Mouse (Mus musculus) heart, embryonic 11.5 days (tissue): ENCODE results near the gene Olfr638. TPM values are rescaled to one million over a fixed set of nuclear protein-coding genes. Genes with fewer than 3 reads are reported as not detected.

Source experiments
- ATAC-seq: fragments of 200-750 bp; cut with Nextera tagmentation; replicated peaks from 2 replicates; pipeline ENCODE4 v1.8.0; 2017; ENCODE audit warnings: moderate library complexity; ENCODE audit not compliant: insufficient number of reproducible peaks, low FRiP score, low TSS enrichment
- H3K27ac ChIP-seq: fragments of 300-500 bp; sonication (generic); 2 replicates; pipeline ENCODE4 v1.5.1; 2014; ENCODE audit warnings: mild to moderate bottlenecking, low read depth, low read length
- H3K27me3 ChIP-seq: fragments of 300-500 bp; sonication (generic); 2 replicates; pipeline ENCODE4 v1.6.1; 2014; ENCODE audit warnings: mild to moderate bottlenecking, low read length, mixed read lengths; ENCODE audit not compliant: control insufficient read depth, insufficient read depth
- H3K36me3 ChIP-seq: fragments of 300-500 bp; sonication (generic); 2 replicates; pipeline ENCODE4 v1.6.1; 2014; ENCODE audit warnings: mild to moderate bottlenecking, low read length, moderate library complexity, mixed read lengths; ENCODE audit not compliant: control insufficient read depth, insufficient read depth
- H3K4me1 ChIP-seq: fragments of 300-500 bp; sonication (generic); 2 replicates; pipeline ENCODE4 v1.6.1; 2014; ENCODE audit warnings: low read length; ENCODE audit not compliant: control insufficient read depth, insufficient read depth
- H3K4me2 ChIP-seq: fragments of 300-500 bp; sonication (generic); 2 replicates; pipeline ENCODE4 v1.6.1; 2014; ENCODE audit warnings: mild to moderate bottlenecking, moderate library complexity
- H3K4me3 ChIP-seq: fragments of 300-500 bp; sonication (generic); 2 replicates; pipeline ENCODE4 v1.5.1; 2014; ENCODE audit warnings: low read depth, low read length
- H3K9ac ChIP-seq: fragments of 300-500 bp; sonication (generic); 2 replicates; pipeline ENCODE4 v1.6.1; 2014; ENCODE audit warnings: mild to moderate bottlenecking, low read depth, low read length, moderate library complexity
- H3K9me3 ChIP-seq: fragments of 300-500 bp; sonication (generic); replicated peaks from 2 replicates; pipeline ENCODE4 v1.6.1; 2016; ENCODE audit warnings: low read length; ENCODE audit not compliant: control insufficient read depth
- WGBS: fragments of 180-500 bp; shearing (Covaris S2); extraction: QIAGEN DNeasy Blood & Tissue Kit; methylation state at CpG from one replicate; pipeline ENCODE4 v1.1.7; 2014; ENCODE audit not compliant: insufficient replicate concordance; 5-methylcytosine and 5-hydroxymethylcytosine counted together
- polyA plus RNA-seq: library from polyadenylated mRNA; unstranded; fragments of >200 nt; fragmentation: Nextera tagmentation; extraction: Ambion mirVana; gene quantifications from 2 replicates; pipeline ENCODE4 v1.2.1, GENCODE M21; 2014

Olfr638 gene
- polyA plus RNA-seq, 1 experiment from 2014 or later = not detected

- Histone ChIP-seq H3K9ac (no peak overlapping the region), H3K4me1 (no peaks in the 10 kb centered on the region), H3K9me3 (no peaks in the 10 kb centered on the region), H3K27me3 (no peaks in the 10 kb centered on the region), H3K27ac (no peak overlapping the region), H3K4me3 (no peak overlapping the region), H3K4me2 (no peak overlapping the region), H3K36me3 (no peaks in the 10 kb centered on the region)
- 75% methylated on average over 3 of the region's 3 CpGs for WGBS
- ATAC-seq = no peak
Measured at GRCm38 (mm10) chr7:104026978-104027377, 28.4 kb downstream of the Olfr638 start.

DNA sequence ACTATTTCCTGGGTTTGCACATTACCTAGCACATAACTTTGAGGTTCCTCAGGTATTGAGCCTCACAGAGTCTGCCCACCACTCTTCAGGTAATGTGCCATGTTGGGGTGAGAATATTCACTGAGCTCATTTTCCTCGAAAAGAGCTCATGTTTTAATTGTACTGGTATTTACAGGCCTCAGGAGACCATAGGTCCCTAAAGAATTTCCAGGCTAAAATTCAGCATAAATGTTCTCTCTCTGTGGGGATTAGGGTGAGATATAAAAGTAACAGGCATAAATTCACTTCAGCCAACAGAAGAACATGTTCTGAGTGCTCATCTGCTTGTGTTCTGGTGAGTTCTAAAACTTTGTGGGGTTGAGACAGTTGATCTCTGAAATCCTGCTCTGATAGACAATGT, 36.6 kb downstream of the Olfr638 start, which contains the start of gene Olfr641:
Olfr641 (plus strand) TSS at position 301 of the 400 bp plus-strand sequence.
- 64% methylated on average over 1 of the region's 1 CpGs for WGBS
- H3K4me2 ChIP-seq = no peak within 1 kb of the TSS
- H3K9me3 ChIP-seq = no peaks in the 10 kb centered on the region

GRCm38 (mm10) chr7:104050745-104051144, 52.2 kb downstream of the Olfr638 start:
- WGBS = 72% methylated on average over 4 of the region's 4 CpGs
- H3K27me3 ChIP-seq = no peaks in the 10 kb centered on the region
- H3K4me3 ChIP-seq = no peak overlapping the region
- no peaks in the 10 kb centered on the region for H3K4me1 ChIP-seq
- no peak overlapping the region for H3K27ac ChIP-seq
- no peaks in the 10 kb centered on the region for H3K9me3 ChIP-seq
- no peak overlapping the region for H3K4me2 ChIP-seq
- H3K9ac ChIP-seq = no peak overlapping the region
- ATAC-seq = no peak
- H3K36me3 ChIP-seq = no peaks in the 10 kb centered on the region

More for the DNA sequence above, 36.6 kb downstream of the Olfr638 start, which contains the start of gene Olfr641:
- no peaks in the 10 kb centered on the region for H3K27me3 ChIP-seq
- H3K4me1 ChIP-seq = no peaks in the 10 kb centered on the region
- H3K36me3 ChIP-seq = no peaks in the 10 kb centered on the region
- no peak within 1 kb of the TSS for H3K4me3 ChIP-seq
- H3K27ac ChIP-seq = no peak within 1 kb of the TSS
- no peak within 1 kb of the TSS for H3K9ac ChIP-seq
- ATAC-seq = no peak

DNA sequence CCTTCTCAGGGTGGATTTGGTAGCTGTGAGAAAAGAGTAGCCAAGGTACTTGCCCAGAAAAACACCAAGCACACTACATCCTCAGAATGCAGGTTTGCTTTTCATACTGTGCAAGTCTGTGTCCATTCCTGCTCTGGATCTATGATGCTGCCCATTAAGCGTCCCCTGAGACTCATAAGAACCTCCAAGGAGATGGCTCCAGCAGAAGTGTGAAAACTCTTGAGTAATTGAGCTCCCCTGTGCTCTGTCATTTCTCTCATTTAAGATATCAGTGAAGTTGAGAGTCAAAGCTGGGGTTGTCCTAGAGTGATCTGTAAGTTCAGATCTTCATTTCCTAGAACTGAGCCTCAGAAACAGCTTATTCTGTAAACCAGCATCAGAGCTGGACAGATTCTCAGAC, 54.0 kb downstream of the Olfr638 start, which contains the start of gene Olfr642:
Olfr642 (minus strand) TSS at position 101 of the 400 bp plus-strand sequence.
- H3K27me3 ChIP-seq = no peaks in the 10 kb centered on the region
- no peak within 1 kb of the TSS for H3K4me2 ChIP-seq
- H3K9ac ChIP-seq = no peak within 1 kb of the TSS
- no peaks in the 10 kb centered on the region for H3K4me1 ChIP-seq
- WGBS = 46% methylated on average over 1 of the region's 1 CpGs
- no peak within 1 kb of the TSS for H3K4me3 ChIP-seq
- no peaks in the 10 kb centered on the region for H3K36me3 ChIP-seq
- no peak within 1 kb of the TSS for H3K27ac ChIP-seq
- no peak for ATAC-seq
- no peaks in the 10 kb centered on the region for H3K9me3 ChIP-seq

Other genes starting within 250 kb of the Olfr638 start
- gene Olfr630, start 241.4 kb upstream of the Olfr638 start, polyA plus RNA-seq = 0.07 TPM in 1 of 2 replicates, not detected in the other
- not detected in 2 replicates for gene Olfr69, start 227.2 kb upstream of the Olfr638 start, polyA plus RNA-seq
- gene Olfr68, start 219.0 kb upstream of the Olfr638 start, polyA plus RNA-seq = not detected in 2 replicates
- 0.08 TPM in 1 of 2 replicates, not detected in the other for gene Olfr67, start 206.9 kb upstream of the Olfr638 start, polyA plus RNA-seq
- 2,483 and 3,067 TPM in 2 replicates for gene Hbb-bt, start 184.8 kb upstream of the Olfr638 start, polyA plus RNA-seq
- gene Hbb-bs, start 170.7 kb upstream of the Olfr638 start, polyA plus RNA-seq = 849 and 1,123 TPM in 2 replicates
- 0.31 TPM in 1 of 2 replicates, not detected in the other for gene Hbb-bh2, start 158.2 kb upstream of the Olfr638 start, polyA plus RNA-seq
- gene Hbb-bh1, start 155.6 kb upstream of the Olfr638 start, polyA plus RNA-seq = 7,786 and 8,740 TPM in 2 replicates
- gene Hbb-y, start 145.5 kb upstream of the Olfr638 start, polyA plus RNA-seq = 35,401 and 41,924 TPM in 2 replicates
- not detected in 2 replicates for gene Olfr66, start 112.5 kb upstream of the Olfr638 start, polyA plus RNA-seq
- gene Olfr64, start 104.3 kb upstream of the Olfr638 start, polyA plus RNA-seq = not detected in 2 replicates
- gene Olfr65, start 95.3 kb upstream of the Olfr638 start, polyA plus RNA-seq = not detected in 2 replicates
- not detected in 2 replicates for gene Olfr631, start 69.9 kb upstream of the Olfr638 start, polyA plus RNA-seq
- gene Olfr632, start 64.4 kb upstream of the Olfr638 start, polyA plus RNA-seq = 0.07 and 0.11 TPM in 2 replicates
- not detected in 2 replicates for gene Olfr633, start 54.3 kb upstream of the Olfr638 start, polyA plus RNA-seq
- gene Olfr635, start 27.6 kb upstream of the Olfr638 start, polyA plus RNA-seq = not detected in 2 replicates
- gene Olfr639, start 18.6 kb downstream of the Olfr638 start, polyA plus RNA-seq = 0.03 TPM in 1 of 2 replicates, not detected in the other
- gene Olfr640, start 26.8 kb downstream of the Olfr638 start, polyA plus RNA-seq = not detected in 2 replicates
- gene Olfr641, start 36.7 kb downstream of the Olfr638 start, polyA plus RNA-seq = not detected in 2 replicates
- gene Olfr642, start 53.9 kb downstream of the Olfr638 start, polyA plus RNA-seq = not detected in 2 replicates
- not detected in 2 replicates for gene 4930516K23Rik, start 62.7 kb downstream of the Olfr638 start, polyA plus RNA-seq
- not detected in 2 replicates for gene Olfr644, start 73.1 kb downstream of the Olfr638 start, polyA plus RNA-seq
- gene Olfr645, start 86.7 kb downstream of the Olfr638 start, polyA plus RNA-seq = not detected in 2 replicates
- not detected in 2 replicates for gene Olfr646, start 106.1 kb downstream of the Olfr638 start, polyA plus RNA-seq
- not detected in 2 replicates for gene Ubqln5, start 131.1 kb downstream of the Olfr638 start, polyA plus RNA-seq
- gene Olfr643, start 138.7 kb downstream of the Olfr638 start, polyA plus RNA-seq = not detected in 2 replicates
- not detected in 2 replicates for gene Ubqln3, start 144.5 kb downstream of the Olfr638 start, polyA plus RNA-seq
- gene Ubqlnl, start 151.8 kb downstream of the Olfr638 start, polyA plus RNA-seq = not detected in 2 replicates
- not detected in 2 replicates for gene Olfm5, start 166.1 kb downstream of the Olfr638 start, polyA plus RNA-seq
- gene Olfr648, start 184.6 kb downstream of the Olfr638 start, polyA plus RNA-seq = 0.24 and 0.30 TPM in 2 replicates
- not detected in 2 replicates for gene Olfr649, start 197.2 kb downstream of the Olfr638 start, polyA plus RNA-seq
- gene Trim6, start 220.0 kb downstream of the Olfr638 start, polyA plus RNA-seq = 9.8 and 9.9 TPM in 2 replicates
- gene Trim34a, start 245.7 kb downstream of the Olfr638 start, polyA plus RNA-seq = 2.2 and 2.9 TPM in 2 replicates